8 mouse cellular contexts compared by ENCODE assay signal in the genomic region with DNA sequence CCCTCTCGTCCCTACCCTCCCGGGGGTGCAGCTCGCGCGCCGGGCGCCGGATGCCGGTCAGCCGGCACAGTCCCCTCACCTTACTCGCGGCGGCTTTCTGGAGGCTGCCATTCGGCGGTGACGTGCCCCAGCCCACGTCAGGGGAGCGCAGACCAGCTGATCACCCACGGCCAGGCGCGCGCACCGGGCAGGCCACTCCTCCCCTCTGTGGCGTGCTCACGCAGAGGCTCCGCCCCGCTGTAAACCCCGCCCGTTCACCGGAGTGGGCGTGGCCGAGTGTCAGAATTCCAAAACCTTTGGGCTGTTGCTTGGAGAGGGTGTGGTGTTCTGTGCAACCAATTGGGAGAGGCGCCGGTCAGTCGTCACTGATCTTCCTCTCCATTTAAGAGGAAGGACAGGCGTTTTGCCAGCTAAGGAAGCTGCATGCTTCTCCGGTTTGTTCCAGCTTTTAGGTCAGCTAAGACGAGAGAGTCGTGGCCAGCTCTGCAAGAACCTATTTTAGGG. TPM values are rescaled to one million over a fixed set of nuclear protein-coding genes. Genes with fewer than 3 reads are reported as not detected.
DNase-seq lines count a peak whose midpoint lies in the region; ATAC-seq and TF ChIP-seq lines count a peak whose summit lies in the region.

No protein-coding gene starts in this region.

- H3K27me3 ChIP-seq in forebrain, embryonic 11.5 days (ENCODE audit: control insufficient read depth, insufficient read depth, low read length) = no peaks in the 10 kb centered on the region
- no peaks in the 10 kb centered on the region for H3K27me3 ChIP-seq in heart, postnatal 0 days (ENCODE audit: control insufficient read depth, insufficient read depth, low read length)
- H3K27me3 ChIP-seq in liver, embryonic 16.5 days (ENCODE audit: control insufficient read depth, insufficient read depth, low read depth, low read length) = no peaks in the 10 kb centered on the region
- H3K27me3 ChIP-seq in neural tube, embryonic 13.5 days = no peaks in the 10 kb centered on the region
- no peaks in the 10 kb centered on the region for H3K27me3 ChIP-seq in testis, adult 2 months (ENCODE audit: control insufficient read depth, insufficient read depth, low read length)

- WGBS in forebrain, embryonic 11.5 days = under 1% methylated on average over 39 of the region's 39 CpGs
- under 1% methylated on average over 36 of the region's 39 CpGs for WGBS in heart, postnatal 0 days
- WGBS in liver, embryonic 16.5 days (ENCODE audit: insufficient replicate concordance) = under 1% methylated on average over 39 of the region's 39 CpGs
- WGBS in neural tube, embryonic 13.5 days = under 1% methylated on average over 39 of the region's 39 CpGs

- peaks cover 4% of the 10 kb centered on the region; the same call in 1 of the 2 replicates for H3K4me1 ChIP-seq in forebrain, embryonic 11.5 days (replicated peaks; ENCODE audit: control insufficient read depth, insufficient read depth, low read length)
- peaks cover 34% of the 10 kb centered on the region for H3K4me1 ChIP-seq in heart, postnatal 0 days (ENCODE audit: control insufficient read depth, insufficient read depth)
- peaks cover 43% of the 10 kb centered on the region for H3K4me1 ChIP-seq in liver, embryonic 16.5 days (ENCODE audit: control insufficient read depth, low read depth, low read length)
- H3K4me1 ChIP-seq in neural tube, embryonic 13.5 days (replicated peaks) = peaks cover 18% of the 10 kb centered on the region
- peaks cover 24% of the 10 kb centered on the region for H3K4me1 ChIP-seq in testis, adult 2 months (ENCODE audit: control insufficient read depth, insufficient read depth, low read length)

- TF ChIP-seq POLR2A in testis, adult 2 months (IDR thresholded peaks at IDR 0.05; ENCODE audit: control insufficient read depth, low read depth, low read length) = peak; percentile 82

- peak overlapping the region; percentile 94 for H3K9ac ChIP-seq in forebrain, embryonic 11.5 days (ENCODE audit: low read length)
- H3K9ac ChIP-seq in heart, postnatal 0 days (replicated peaks; ENCODE audit: low read depth, low read length) = peak overlapping the region; percentile 90
- H3K9ac ChIP-seq in liver, embryonic 16.5 days (ENCODE audit: low read depth, low read length) = peak overlapping the region; percentile 99
- H3K9ac ChIP-seq in neural tube, embryonic 13.5 days = peak overlapping the region; percentile 96

- H3K4me3 ChIP-seq in forebrain, embryonic 11.5 days (ENCODE audit: low read depth, low read length) = peak overlapping the region; percentile 87
- H3K4me3 ChIP-seq in heart, postnatal 0 days (ENCODE audit: low read depth, low read length) = peak overlapping the region; percentile 87
- H3K4me3 ChIP-seq in liver, embryonic 16.5 days (ENCODE audit: low read depth, low read length) = peak overlapping the region; percentile 99
- peak overlapping the region; percentile 94 for H3K4me3 ChIP-seq in neural tube, embryonic 13.5 days
- H3K4me3 ChIP-seq in testis, adult 2 months (ENCODE audit: control insufficient read depth, low read depth, low read length) = peak overlapping the region; percentile 94

- peak; percentile 75 to 82 for DNase-seq in CD8-positive naive resting alpha-beta T cell, adult 2 months (ENCODE audit: low read depth in 2 of 2, low spot score in 2 of 2)
- DNase-seq in c-Kit-positive CD71-negative TER-119-negative erythroid progenitor cells, embryonic 14.5 days (ENCODE audit: low read depth) = peak; percentile 93
- peak; percentile 99 for DNase-seq in forebrain, embryonic 11.5 days (ENCODE audit: low spot score)
- DNase-seq in heart, postnatal 0 days (ENCODE audit: low spot score) = peak; percentile 98
- peak; percentile 99 to 100 for DNase-seq in kidney, postnatal 4 days

- no peak for TF ChIP-seq CTCF in heart, postnatal 0 days (IDR thresholded peaks at IDR 0.05; ENCODE audit: low read depth)
- no peak for TF ChIP-seq CTCF in testis, adult 2 months (IDR thresholded peaks at IDR 0.05; ENCODE audit: control insufficient read depth, insufficient read depth, insufficient replicate concordance, low read depth, low read length)

- no peak for TF ChIP-seq EP300 in heart, postnatal 0 days (IDR thresholded peaks at IDR 0.05; ENCODE audit: low read depth)

- peak overlapping the region; percentile 58; the same call in 1 of the 2 replicates for H3K27ac ChIP-seq in forebrain, embryonic 11.5 days (ENCODE audit: low read depth, low read length)
- H3K27ac ChIP-seq in heart, postnatal 0 days (ENCODE audit: low read depth) = peak overlapping the region; percentile 90
- peak overlapping the region; percentile 90 for H3K27ac ChIP-seq in liver, embryonic 16.5 days (ENCODE audit: low read length)
- H3K27ac ChIP-seq in neural tube, embryonic 13.5 days (replicated peaks) = peak overlapping the region; percentile 92
- H3K27ac ChIP-seq in testis, adult 2 months (ENCODE audit: control insufficient read depth, insufficient read depth, low read depth, low read length) = peak overlapping the region; percentile 87

- H3K4me2 ChIP-seq in forebrain, embryonic 11.5 days (ENCODE audit: low read depth, low read length, severe bottlenecking) = peak overlapping the region; percentile 56
- peak overlapping the region; percentile 81 for H3K4me2 ChIP-seq in heart, postnatal 0 days (ENCODE audit: low read depth, low read length)
- H3K4me2 ChIP-seq in liver, embryonic 16.5 days (ENCODE audit: low read depth, low read length) = peak overlapping the region; percentile 87
- H3K4me2 ChIP-seq in neural tube, embryonic 13.5 days = peak overlapping the region; percentile 82

- no peaks in the 10 kb centered on the region for H3K9me3 ChIP-seq in forebrain, embryonic 11.5 days (ENCODE audit: control insufficient read depth, low read length)
- H3K9me3 ChIP-seq in heart, postnatal 0 days (replicated peaks; ENCODE audit: control insufficient read depth, low read length) = no peaks in the 10 kb centered on the region
- H3K9me3 ChIP-seq in liver, embryonic 16.5 days (replicated peaks; ENCODE audit: control insufficient read depth, low read length) = no peaks in the 10 kb centered on the region
- no peaks in the 10 kb centered on the region for H3K9me3 ChIP-seq in neural tube, embryonic 13.5 days

- H3K36me3 ChIP-seq in forebrain, embryonic 11.5 days (ENCODE audit: control insufficient read depth, insufficient read depth, low read length) = no peaks in the 10 kb centered on the region
- 0 out of 2 replicates have a peak, but pooled peaks cover 4% of the 10 kb centered on the region for H3K36me3 ChIP-seq in heart, postnatal 0 days (replicated peaks; ENCODE audit: control insufficient read depth, insufficient read depth, low read length)
- H3K36me3 ChIP-seq in liver, embryonic 16.5 days (ENCODE audit: control insufficient read depth, insufficient read depth) = no peaks in the 10 kb centered on the region
- no peaks in the 10 kb centered on the region for H3K36me3 ChIP-seq in neural tube, embryonic 13.5 days
- no peaks in the 10 kb centered on the region for H3K36me3 ChIP-seq in testis, adult 2 months (ENCODE audit: control insufficient read depth, insufficient read depth, low read length)

- peak; percentile 99 for ATAC-seq in forebrain, embryonic 11.5 days (replicated peaks; ENCODE audit: low FRiP score)
- peak; percentile 99 for ATAC-seq in heart, postnatal 0 days (ENCODE audit: insufficient read depth, low read depth)
- peak; percentile 98 for ATAC-seq in liver, embryonic 16.5 days (ENCODE audit: low read depth)
- ATAC-seq in neural tube, embryonic 13.5 days (ENCODE audit: low read depth) = peak; percentile 99

RNA-seq across cellular contexts. Expression of gene Xpnpep1, which starts 1.5 kb away (rescaled TPM):
- polyA plus RNA-seq in forebrain, embryonic 11.5 days (2014; fragmentation: Nextera tagmentation; extraction: Ambion mirVana) = 150 and 168 TPM in 2 replicates
- 107 and 134 TPM in 2 replicates for total RNA-seq in heart, postnatal 0 days (2014; rRNA removed; ENCODE audit: low replicate concordance)
- 106 and 119 TPM in 2 replicates for polyA plus RNA-seq in heart, postnatal 0 days (2015; fragmentation: Nextera tagmentation; extraction: Ambion mirVana)
- 85.5 and 91.8 TPM in 2 replicates for polyA plus RNA-seq in liver, embryonic 16.5 days (2015; fragmentation: Nextera tagmentation; extraction: Ambion mirVana)
- 129 and 132 TPM in 2 replicates for polyA plus RNA-seq in neural tube, embryonic 13.5 days (2015; fragmentation: Nextera tagmentation; extraction: Ambion mirVana)
- polyA plus RNA-seq in testis, adult 2 months (2012; rRNA removed) = 138 and 141 TPM in 2 replicates

Comparison
In these comparisons a context has a peak if more than half of its experiments do, and no peak if none do; other contexts are left out.
1. Peak in every context shown above with its lines: DNase-seq, ATAC-seq, H3K4me3 ChIP-seq and H3K27ac ChIP-seq.